Mouse (Mus musculus): ENCODE measurements at regions not wholly inside any gene's neighbourhood (a gene's known extent, or its start where the extent isn't known, plus 50 kb on each side); places are given as distances from the start of the nearest gene placed in this dataset.

DNA sequence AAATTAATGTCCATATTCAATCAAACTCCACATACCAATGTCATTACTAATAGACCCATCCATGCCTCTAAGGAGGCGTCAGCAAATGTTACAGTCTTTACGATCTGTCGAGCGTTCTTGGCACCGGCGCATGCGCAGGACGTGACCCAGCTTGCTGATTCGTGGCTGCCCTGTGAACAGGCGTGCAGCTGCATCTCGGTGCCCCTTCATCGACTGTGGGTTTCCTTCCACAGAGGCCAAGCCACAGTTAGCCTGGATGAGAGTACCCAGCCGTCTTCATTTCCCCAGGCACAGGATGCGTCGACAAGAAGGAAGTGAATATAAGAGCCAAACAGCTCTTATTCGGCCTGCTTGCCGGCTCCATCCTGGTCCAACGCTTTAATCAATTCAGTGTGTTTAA, 193.8 kb upstream of the Jarid2 start:
- ATAC-seq (ENCODE audit: insufficient number of reproducible peaks, insufficient read depth, low FRiP score, low read depth) = no peak
- Histone ChIP-seq H3K4me2 (replicated peaks; ENCODE audit: low read depth, low read length) (no peak overlapping the region), H3K9me3 (ENCODE audit: control insufficient read depth, low read depth, low read length) (no peaks in the 10 kb centered on the region), H3K36me3 (ENCODE audit: control insufficient read depth, insufficient read depth, low read length) (no peaks in the 10 kb centered on the region), H3K27me3 (ENCODE audit: control insufficient read depth, insufficient read depth, low read length) (no peaks in the 10 kb centered on the region), H3K27ac (ENCODE audit: low read length) (no peak overlapping the region), H3K9ac (replicated peaks; ENCODE audit: low read depth, low read length) (no peak overlapping the region), H3K4me3 (ENCODE audit: low read depth, low read length) (no peak overlapping the region), H3K4me1 (ENCODE audit: control insufficient read depth, insufficient read depth, low read length) (no peaks in the 10 kb centered on the region)
- WGBS = 68% methylated on average over 18 of the region's 18 CpGs

DNA sequence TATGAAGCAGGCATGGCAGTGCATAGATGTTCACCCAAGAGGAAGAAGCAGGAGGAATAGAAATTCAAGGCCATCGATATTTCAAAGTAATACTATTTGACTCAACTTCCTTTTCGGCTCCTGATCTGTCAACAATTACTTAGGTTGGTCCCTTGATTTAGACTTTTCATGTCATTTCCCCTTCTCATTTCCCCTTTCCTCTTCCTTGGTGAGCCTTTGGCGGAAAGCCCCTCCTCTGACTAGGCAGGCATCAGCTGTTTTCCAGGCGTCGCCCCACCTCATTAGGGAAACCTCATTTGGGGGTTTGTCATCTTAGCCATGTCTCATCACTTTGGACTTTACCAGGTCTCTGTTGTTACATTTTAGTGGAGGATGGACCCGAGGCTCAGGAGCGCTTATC, 191.0 kb upstream of the Jarid2 start:
- Histone ChIP-seq H3K27ac (ENCODE audit: low read length) (no peak overlapping the region), H3K4me3 (ENCODE audit: low read depth, low read length) (no peak overlapping the region), H3K4me2 (replicated peaks; ENCODE audit: low read depth, low read length) (no peak overlapping the region), H3K36me3 (ENCODE audit: control insufficient read depth, insufficient read depth, low read length) (no peaks in the 10 kb centered on the region), H3K4me1 (ENCODE audit: control insufficient read depth, insufficient read depth, low read length) (no peaks in the 10 kb centered on the region), H3K9ac (replicated peaks; ENCODE audit: low read depth, low read length) (no peak overlapping the region), H3K27me3 (ENCODE audit: control insufficient read depth, insufficient read depth, low read length) (no peaks in the 10 kb centered on the region), H3K9me3 (ENCODE audit: control insufficient read depth, low read depth, low read length) (no peaks in the 10 kb centered on the region)
- no peak for ATAC-seq (ENCODE audit: insufficient number of reproducible peaks, insufficient read depth, low FRiP score, low read depth)
- WGBS = 93% methylated on average over 7 of the region's 7 CpGs

DNA sequence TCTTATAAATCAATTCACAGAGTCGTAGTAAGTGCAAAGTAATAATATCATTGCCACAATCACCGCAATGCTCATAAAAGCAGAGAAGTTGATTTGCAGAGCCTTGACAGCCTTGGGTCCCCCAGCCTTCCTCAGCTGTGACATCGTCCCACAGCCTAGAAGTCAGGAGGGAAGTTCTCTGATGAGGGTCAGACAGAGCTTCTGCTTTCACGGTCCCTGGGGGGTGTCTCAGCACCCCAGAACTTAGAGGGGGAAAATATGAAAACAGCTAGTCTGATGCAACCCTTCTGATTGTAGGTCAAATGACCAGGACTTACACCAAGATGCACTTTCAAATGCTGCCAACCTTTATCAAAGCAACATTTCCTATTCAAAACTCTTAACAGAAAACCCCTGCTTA, 188.9 kb upstream of the Jarid2 start:
- WGBS = 82% methylated on average over 4 of the region's 4 CpGs
- Histone ChIP-seq H3K9me3 (ENCODE audit: control insufficient read depth, low read depth, low read length) (no peaks in the 10 kb centered on the region), H3K4me1 (ENCODE audit: control insufficient read depth, insufficient read depth, low read length) (no peaks in the 10 kb centered on the region), H3K27ac (ENCODE audit: low read length) (no peak overlapping the region), H3K4me2 (replicated peaks; ENCODE audit: low read depth, low read length) (no peak overlapping the region), H3K27me3 (ENCODE audit: control insufficient read depth, insufficient read depth, low read length) (no peaks in the 10 kb centered on the region), H3K36me3 (ENCODE audit: control insufficient read depth, insufficient read depth, low read length) (no peaks in the 10 kb centered on the region), H3K9ac (replicated peaks; ENCODE audit: low read depth, low read length) (no peak overlapping the region), H3K4me3 (ENCODE audit: low read depth, low read length) (no peak overlapping the region)
- no peak for ATAC-seq (ENCODE audit: insufficient number of reproducible peaks, insufficient read depth, low FRiP score, low read depth)

DNA sequence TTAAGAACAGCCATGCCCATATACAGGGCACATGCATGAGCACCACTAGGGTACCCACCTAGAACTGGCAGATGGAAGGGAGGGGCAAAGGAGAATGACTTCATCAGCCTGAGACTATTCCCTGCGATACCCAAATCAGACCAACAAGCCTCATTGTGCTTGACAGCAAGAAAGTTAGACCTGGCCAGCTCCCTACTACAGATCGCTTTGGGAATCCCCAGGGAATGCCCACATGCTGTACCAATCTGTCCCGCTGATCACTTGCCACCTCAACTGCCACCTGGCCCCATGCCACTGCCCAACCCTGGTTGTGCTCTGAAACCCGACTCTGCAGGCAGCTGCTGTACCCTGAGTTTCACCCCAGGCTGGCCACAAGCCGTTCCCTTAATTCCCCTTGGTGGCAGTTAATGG, 188.0 kb upstream of the Jarid2 start:
- Histone ChIP-seq H3K9me3 (ENCODE audit: control insufficient read depth, low read depth, low read length) (no peaks in the 10 kb centered on the region), H3K36me3 (ENCODE audit: control insufficient read depth, insufficient read depth, low read length) (no peaks in the 10 kb centered on the region), H3K4me2 (replicated peaks; ENCODE audit: low read depth, low read length) (no peak overlapping the region), H3K27me3 (ENCODE audit: control insufficient read depth, insufficient read depth, low read length) (no peaks in the 10 kb centered on the region), H3K4me1 (ENCODE audit: control insufficient read depth, insufficient read depth, low read length) (no peaks in the 10 kb centered on the region), H3K4me3 (ENCODE audit: low read depth, low read length) (no peak overlapping the region), H3K9ac (replicated peaks; ENCODE audit: low read depth, low read length) (no peak overlapping the region), H3K27ac (ENCODE audit: low read length) (no peak overlapping the region)
- 66% methylated on average over 5 of the region's 5 CpGs for WGBS
- ATAC-seq (ENCODE audit: insufficient number of reproducible peaks, insufficient read depth, low FRiP score, low read depth) = no peak

DNA sequence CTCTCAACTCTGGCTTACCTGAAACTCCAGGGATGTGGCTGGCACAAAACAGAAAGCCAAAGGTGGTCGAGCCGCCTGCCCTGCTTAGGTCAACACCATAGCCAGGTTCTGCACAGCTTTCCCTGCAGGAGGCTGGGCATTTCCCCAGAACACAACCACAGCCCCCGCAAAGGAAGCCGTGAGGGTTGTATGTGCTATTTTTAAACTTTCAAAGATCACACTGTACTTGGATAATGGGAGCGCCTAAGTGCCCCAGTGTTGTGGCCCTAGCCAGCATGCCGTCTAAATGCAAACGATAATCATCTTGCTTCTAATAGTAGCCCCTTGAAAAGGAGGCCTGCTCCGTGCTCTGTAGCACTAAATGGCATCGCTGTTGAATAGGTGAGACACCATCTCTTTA, 184.5 kb upstream of the Jarid2 start:
- 73% methylated on average over 9 of the region's 9 CpGs for WGBS
- H3K36me3 ChIP-seq (ENCODE audit: control insufficient read depth, insufficient read depth, low read length) = no peaks in the 10 kb centered on the region
- no peak for ATAC-seq (ENCODE audit: insufficient number of reproducible peaks, insufficient read depth, low FRiP score, low read depth)

DNA sequence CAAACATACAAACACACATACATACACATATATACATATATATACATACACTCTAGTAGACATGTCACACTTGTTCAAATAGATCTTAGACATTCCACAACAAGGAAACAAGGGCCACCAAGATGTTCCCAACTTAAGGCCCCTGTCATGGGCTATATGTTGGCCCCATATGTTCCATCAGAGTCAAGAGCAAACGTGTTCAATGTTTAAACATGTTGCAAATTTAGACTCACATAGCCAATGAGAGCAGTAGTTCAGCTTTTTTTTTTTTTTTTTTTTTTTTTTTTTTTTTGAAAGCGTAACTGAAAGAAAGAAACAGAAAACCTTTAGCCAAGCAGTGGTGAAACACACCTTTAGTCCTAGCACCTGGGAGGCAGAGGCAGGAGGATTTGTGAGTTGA, 183.0 kb upstream of the Jarid2 start:
- H3K9me3 ChIP-seq (ENCODE audit: control insufficient read depth, low read depth, low read length) = no peaks in the 10 kb centered on the region
- no peak overlapping the region for H3K4me3 ChIP-seq (ENCODE audit: low read depth, low read length)
- ATAC-seq (ENCODE audit: insufficient number of reproducible peaks, insufficient read depth, low FRiP score, low read depth) = no peak
- H3K4me1 ChIP-seq (ENCODE audit: control insufficient read depth, insufficient read depth, low read length) = no peaks in the 10 kb centered on the region
- 87% methylated on average over 2 of the region's 2 CpGs for WGBS
- H3K4me2 ChIP-seq (replicated peaks; ENCODE audit: low read depth, low read length) = no peak overlapping the region
- no peaks in the 10 kb centered on the region for H3K36me3 ChIP-seq (ENCODE audit: control insufficient read depth, insufficient read depth, low read length)
- H3K9ac ChIP-seq (replicated peaks; ENCODE audit: low read depth, low read length) = no peak overlapping the region
- no peaks in the 10 kb centered on the region for H3K27me3 ChIP-seq (ENCODE audit: control insufficient read depth, insufficient read depth, low read length)
- H3K27ac ChIP-seq (ENCODE audit: low read length) = no peak overlapping the region

More for the DNA sequence above, 184.5 kb upstream of the Jarid2 start:
- Histone ChIP-seq H3K4me2 (replicated peaks; ENCODE audit: low read depth, low read length) (no peak overlapping the region), H3K9ac (replicated peaks; ENCODE audit: low read depth, low read length) (no peak overlapping the region), H3K9me3 (ENCODE audit: control insufficient read depth, low read depth, low read length) (no peaks in the 10 kb centered on the region), H3K27me3 (ENCODE audit: control insufficient read depth, insufficient read depth, low read length) (no peaks in the 10 kb centered on the region), H3K4me1 (ENCODE audit: control insufficient read depth, insufficient read depth, low read length) (no peaks in the 10 kb centered on the region), H3K27ac (ENCODE audit: low read length) (no peak overlapping the region), H3K4me3 (ENCODE audit: low read depth, low read length) (no peak overlapping the region)

DNA sequence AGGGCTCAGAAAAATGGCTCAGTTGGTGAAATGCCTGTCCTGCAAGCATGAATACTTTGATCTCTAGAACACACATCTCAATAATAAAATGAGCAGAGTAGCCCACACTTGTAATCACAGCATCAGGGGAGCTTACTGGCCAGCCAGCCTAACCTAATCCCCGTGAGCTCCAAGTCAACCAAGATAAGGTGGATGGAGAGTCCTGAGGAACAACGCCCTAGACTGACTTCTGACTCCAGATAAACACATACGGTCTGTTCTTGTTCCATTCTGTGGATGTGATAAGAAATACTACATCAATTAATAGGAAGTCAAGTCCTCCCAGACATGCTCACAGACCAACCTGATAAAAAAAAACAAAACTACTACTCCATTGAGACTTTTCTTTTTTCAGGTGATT, 180.4 kb upstream of the Jarid2 start:
- no peaks in the 10 kb centered on the region for H3K27me3 ChIP-seq (ENCODE audit: control insufficient read depth, insufficient read depth, low read length)
- ATAC-seq (ENCODE audit: insufficient number of reproducible peaks, insufficient read depth, low FRiP score, low read depth) = no peak
- no peak overlapping the region for H3K27ac ChIP-seq (ENCODE audit: low read length)
- 82% methylated on average over 3 of the region's 3 CpGs for WGBS
- no peak overlapping the region for H3K4me3 ChIP-seq (ENCODE audit: low read depth, low read length)
- no peak overlapping the region for H3K4me2 ChIP-seq (replicated peaks; ENCODE audit: low read depth, low read length)
- no peaks in the 10 kb centered on the region for H3K4me1 ChIP-seq (ENCODE audit: control insufficient read depth, insufficient read depth, low read length)
- H3K36me3 ChIP-seq (ENCODE audit: control insufficient read depth, insufficient read depth, low read length) = no peaks in the 10 kb centered on the region
- no peak overlapping the region for H3K9ac ChIP-seq (replicated peaks; ENCODE audit: low read depth, low read length)
- H3K9me3 ChIP-seq (ENCODE audit: control insufficient read depth, low read depth, low read length) = no peaks in the 10 kb centered on the region

DNA sequence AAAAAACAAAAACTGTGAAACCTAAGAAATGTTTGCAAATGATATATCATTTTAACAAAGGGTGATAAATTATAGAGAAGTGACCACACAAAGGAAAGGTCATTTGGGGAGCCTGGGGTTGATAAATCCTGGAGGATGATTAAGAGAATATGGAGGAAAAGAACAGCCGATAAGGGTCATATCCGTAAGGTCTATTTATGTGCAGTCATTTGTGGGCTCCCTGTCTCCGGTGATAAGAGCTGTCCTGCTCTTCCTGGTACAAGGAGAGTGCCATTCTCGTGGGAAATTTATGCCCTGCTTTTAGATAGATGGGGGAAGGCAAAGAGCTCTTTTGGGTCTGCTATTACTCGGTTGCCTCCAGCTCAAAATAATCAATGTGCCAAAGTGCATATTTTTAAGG, 175.9 kb upstream of the Jarid2 start:
- H3K36me3 ChIP-seq (ENCODE audit: control insufficient read depth, insufficient read depth, low read length) = no peaks in the 10 kb centered on the region
- H3K27me3 ChIP-seq (ENCODE audit: control insufficient read depth, insufficient read depth, low read length) = no peaks in the 10 kb centered on the region
- H3K27ac ChIP-seq (ENCODE audit: low read length) = no peak overlapping the region
- no peaks in the 10 kb centered on the region for H3K4me1 ChIP-seq (ENCODE audit: control insufficient read depth, insufficient read depth, low read length)
- no peak overlapping the region for H3K9ac ChIP-seq (replicated peaks; ENCODE audit: low read depth, low read length)
- H3K9me3 ChIP-seq (ENCODE audit: control insufficient read depth, low read depth, low read length) = no peaks in the 10 kb centered on the region
- no peak overlapping the region for H3K4me2 ChIP-seq (replicated peaks; ENCODE audit: low read depth, low read length)
- no peak for ATAC-seq (ENCODE audit: insufficient number of reproducible peaks, insufficient read depth, low FRiP score, low read depth)
- 56% methylated on average over 5 of the region's 5 CpGs for WGBS
- H3K4me3 ChIP-seq (ENCODE audit: low read depth, low read length) = no peak overlapping the region

DNA sequence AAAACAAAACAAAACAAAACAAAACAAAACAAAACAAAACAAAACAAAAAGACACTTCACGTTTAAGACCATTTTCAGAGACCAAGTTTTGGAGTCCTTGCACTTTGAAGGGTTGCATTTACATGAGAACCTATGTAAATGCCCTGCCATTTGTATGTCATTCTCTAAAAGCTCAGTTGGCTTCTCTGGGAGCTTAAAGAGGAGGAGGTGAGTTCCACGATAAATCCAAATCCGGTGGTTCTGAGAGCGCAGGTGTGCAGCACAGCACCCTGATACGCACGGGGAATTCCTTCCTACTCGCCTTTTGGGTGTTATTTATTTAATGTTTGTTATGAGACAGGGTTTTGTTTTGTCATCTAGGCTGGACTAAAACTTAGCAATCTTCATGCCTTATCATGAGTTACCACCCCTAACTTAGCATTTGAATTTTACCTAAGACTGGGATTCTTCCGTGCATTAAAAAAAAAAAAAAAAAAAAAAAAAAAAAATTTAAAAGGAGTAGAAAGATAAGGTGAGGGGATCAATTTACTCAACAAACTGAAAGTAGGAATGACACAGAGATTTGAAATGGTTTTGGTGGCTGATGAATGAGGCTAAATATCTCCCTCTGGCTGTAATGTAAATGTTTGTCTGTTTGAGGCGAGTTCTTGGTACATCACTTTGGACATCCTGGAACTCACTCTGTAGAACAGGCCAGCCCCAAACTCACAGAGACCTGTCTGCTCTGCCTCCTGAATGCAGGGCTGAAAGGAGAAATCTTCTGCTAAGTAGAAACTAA, 174.4 kb upstream of the Jarid2 start:
- Histone ChIP-seq H3K4me1 (ENCODE audit: control insufficient read depth, insufficient read depth, low read length) (no peaks in the 10 kb centered on the region), H3K27me3 (ENCODE audit: control insufficient read depth, insufficient read depth, low read length) (no peaks in the 10 kb centered on the region), H3K36me3 (ENCODE audit: control insufficient read depth, insufficient read depth, low read length) (no peaks in the 10 kb centered on the region), H3K27ac (ENCODE audit: low read length) (no peak overlapping the region), H3K9ac (replicated peaks; ENCODE audit: low read depth, low read length) (no peak overlapping the region), H3K4me3 (ENCODE audit: low read depth, low read length) (no peak overlapping the region), H3K9me3 (ENCODE audit: control insufficient read depth, low read depth, low read length) (no peaks in the 10 kb centered on the region), H3K4me2 (replicated peaks; ENCODE audit: low read depth, low read length) (no peak overlapping the region)
- no peak for ATAC-seq (ENCODE audit: insufficient number of reproducible peaks, insufficient read depth, low FRiP score, low read depth)
- WGBS = 64% methylated on average over 9 of the region's 9 CpGs

Measured in stomach, embryonic 14.5 days (tissue).